Mouse (Mus musculus): ENCODE results near the gene Abca16. TPM values are rescaled to one million over a fixed set of nuclear protein-coding genes. Genes with fewer than 3 reads are reported as not detected.

The Abca16 gene
- not detected for total RNA-seq (2022)

GRCm38 (mm10) chr7:120409447-120409846 lies at the start of gene Abca16:
Gene Abca16 (plus strand): TSS chr7:120409647.
- DNase-seq = no peak

DNA sequence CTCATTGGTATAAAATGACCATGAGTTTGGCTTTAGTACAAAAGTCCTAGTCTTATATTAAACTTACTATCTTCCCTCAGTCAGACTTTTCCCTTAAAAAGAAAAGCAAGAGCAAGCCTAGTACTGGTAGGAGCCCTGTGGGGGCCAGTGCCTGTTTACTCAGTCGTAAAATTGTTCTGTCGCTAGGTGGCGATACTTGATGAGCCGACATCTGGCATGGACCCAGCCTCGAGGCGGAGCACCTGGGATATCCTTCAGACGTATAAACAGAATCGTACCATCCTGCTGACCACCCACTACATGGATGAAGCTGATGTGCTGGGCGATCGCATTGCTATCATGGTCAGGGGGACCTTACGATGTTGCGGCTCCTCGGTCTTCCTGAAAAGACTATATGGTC lies 48.3 kb upstream of the Abca16 start:
- no peak for DNase-seq

GRCm38 (mm10) chr7:120412391-120412790 lies 2.9 kb downstream of the Abca16 start:
- no peak for DNase-seq

- DNase-seq = no peak
Observed at GRCm38 (mm10) chr7:120426625-120427024, 17.2 kb downstream of the Abca16 start.

- no peak for DNase-seq
Observed at GRCm38 (mm10) chr7:120431464-120431863, 22.0 kb downstream of the Abca16 start.

- DNase-seq = no peak
Observed at GRCm38 (mm10) chr7:120503891-120504662, 94.6 kb downstream of the Abca16 start.

DNA sequence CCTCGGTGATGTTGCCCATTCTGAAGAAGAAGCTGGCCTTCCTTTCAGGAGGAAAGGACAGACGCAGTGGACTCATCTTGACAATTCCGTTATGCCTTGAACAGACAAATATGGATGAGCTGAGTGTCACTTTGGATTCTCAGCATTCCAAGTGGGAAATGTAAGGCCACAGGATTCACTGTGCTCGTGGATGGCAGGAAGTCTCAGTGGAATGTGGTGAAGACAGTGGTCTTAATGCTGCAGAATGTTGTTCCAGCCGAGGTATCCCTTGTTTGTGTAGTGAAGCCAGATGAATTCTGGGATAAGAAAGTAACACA lies 95.2 kb downstream of the Abca16 start:
- DNase-seq = no peak

- no peak for DNase-seq
Observed at GRCm38 (mm10) chr7:120534805-120535204, 125.4 kb downstream of the Abca16 start.

GRCm38 (mm10) chr7:120552479-120553180 lies 143.2 kb downstream of the Abca16 start:
- no peak for DNase-seq

GRCm38 (mm10) chr7:120553181-120553551 lies 143.7 kb downstream of the Abca16 start:
- no peak for DNase-seq

GRCm38 (mm10) chr7:120567366-120567765 lies 157.9 kb downstream of the Abca16 start:
- DNase-seq = no peak

GRCm38 (mm10) chr7:120576520-120576919 lies 167.1 kb downstream of the Abca16 start:
- no peak for DNase-seq

Other genes starting within 250 kb of the Abca16 start
- gene Anks4b, start 235.8 kb upstream of the Abca16 start, total RNA-seq (2022) = under 1 TPM; 0.07 to 0.49 (median 0.37) TPM
- 1 to 10 TPM in 3 of 4 experiments, under 1 TPM in 1; 0.70 to 9.0 (median 4.9) TPM for gene Crym, start 207.5 kb upstream of the Abca16 start, total RNA-seq (2022)
- gene Abca14, start 205.7 kb upstream of the Abca16 start, total RNA-seq (2022) = under 1 TPM in 1 of 4 experiments, not detected in 3; 0.08 TPM
- gene Abca15, start 81.0 kb upstream of the Abca16 start, total RNA-seq (2022) = not detected
- gene Uqcrc2, start 225.5 kb downstream of the Abca16 start, total RNA-seq (2022) = 100 to 1,000 TPM; 220 to 332 (median 263) TPM

Data from adrenal gland, adult 8-10 months (tissue).